Mouse (Mus musculus): Measurements from ENCODE around the gene Capn9. TPM values are rescaled to one million over a fixed set of nuclear protein-coding genes. Genes with fewer than 3 reads are reported as not detected.

Capn9 gene
- polyA plus RNA-seq (2012) = not detected in 2 replicates

DNA sequence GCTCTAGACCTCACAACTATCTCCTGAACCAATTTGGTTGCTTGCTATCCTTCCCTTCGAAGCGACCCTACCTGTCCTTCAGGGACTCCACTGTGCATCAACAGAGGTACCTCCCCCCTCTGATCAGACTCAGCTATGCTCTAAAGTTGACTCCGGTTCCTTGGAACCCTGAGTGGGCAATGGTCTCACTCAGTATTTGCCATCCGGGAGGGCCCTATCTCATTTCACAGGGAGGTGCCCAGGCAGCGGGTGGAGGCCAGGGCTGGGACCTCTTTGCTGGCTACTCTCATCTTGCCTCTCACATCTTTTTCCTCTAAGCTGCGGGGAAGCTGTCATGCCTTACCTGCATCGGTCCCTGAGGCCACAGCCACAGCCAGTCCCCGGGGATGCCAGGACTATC, at the start of gene Capn9:
Gene Capn9, plus strand, starts transcription at position 301 of the 400 bp plus-strand sequence.

DNA sequence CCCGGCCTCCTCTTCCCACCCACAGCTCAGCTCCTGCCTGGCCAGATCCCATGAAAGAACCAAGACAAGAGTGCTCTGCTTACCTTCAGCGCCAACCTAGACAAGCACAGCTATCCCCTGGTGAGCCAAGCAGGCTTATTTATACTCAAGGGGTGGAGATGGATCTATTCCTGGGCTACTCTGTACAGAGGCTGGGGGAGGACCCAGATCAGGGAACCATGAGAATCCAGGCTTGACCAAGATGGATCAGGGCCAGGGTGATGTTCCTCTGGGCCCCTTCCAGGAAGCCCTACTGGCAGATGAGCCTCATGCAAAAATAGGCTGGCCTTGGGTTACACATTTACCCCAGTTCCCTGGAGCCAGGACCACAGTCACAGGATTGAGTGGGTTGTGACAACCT, 6.3 kb upstream of the Capn9 start, which contains the start of gene Agt:
Gene Agt, minus strand, starts transcription at position 114 of the 400 bp plus-strand sequence.

DNA sequence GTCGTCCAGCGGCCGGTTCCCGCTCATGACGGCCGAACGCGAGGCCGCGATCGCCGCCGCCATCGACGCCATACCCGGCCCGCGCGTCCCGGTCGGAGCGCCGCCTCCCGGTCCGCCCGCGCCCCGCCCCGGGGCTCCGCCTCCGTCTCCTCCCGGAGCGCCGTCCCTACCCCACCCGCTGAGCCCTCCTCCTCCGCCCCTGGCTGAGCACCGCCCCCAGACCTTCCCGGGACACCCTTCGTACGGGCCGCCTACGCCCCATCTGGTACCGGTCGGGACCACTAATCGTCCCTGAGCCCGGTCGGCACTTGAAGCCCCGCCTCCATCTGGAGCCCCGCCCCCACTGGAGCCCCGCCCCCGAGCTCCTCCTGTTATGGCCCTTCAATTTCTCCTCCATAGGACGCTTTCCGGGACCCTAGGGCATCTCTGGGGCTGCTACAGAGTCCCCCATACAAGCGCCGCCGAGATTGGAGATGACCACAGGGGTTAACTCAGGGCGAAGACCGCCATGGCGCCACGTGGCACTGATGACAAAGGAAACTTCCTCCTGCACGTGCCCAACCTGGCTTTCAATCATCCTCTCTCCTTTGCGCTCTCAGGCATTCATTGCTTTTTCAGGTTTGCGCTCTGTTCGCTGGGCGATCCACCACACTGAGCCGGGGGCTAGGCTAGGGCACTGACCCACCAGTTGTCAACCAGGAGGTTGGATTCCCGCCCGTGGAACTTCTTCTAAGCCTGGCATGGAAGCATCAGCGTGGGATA, 87.4 kb downstream of the Capn9 start, which contains the start of gene 2310022B05Rik:
Gene 2310022B05Rik, minus strand, starts transcription at position 258 of the 762 bp plus-strand sequence.

Other genes starting within 250 kb of the Capn9 start
- 0.03 TPM in 1 of 2 replicates, not detected in the other for gene Pgbd5, start 136.5 kb upstream of the Capn9 start, polyA plus RNA-seq (2012)
- gene Cog2, start 55.3 kb upstream of the Capn9 start, polyA plus RNA-seq (2012) = 18.0 and 21.0 TPM in 2 replicates
- gene Agt, start 6.4 kb upstream of the Capn9 start, polyA plus RNA-seq (2012) = 0.03 TPM in 1 of 2 replicates, not detected in the other
- gene 2310022B05Rik, start 87.3 kb downstream of the Capn9 start, polyA plus RNA-seq (2012) = 14.1 and 16.9 TPM in 2 replicates
- gene Ttc13, start 145.9 kb downstream of the Capn9 start, polyA plus RNA-seq (2012) = 12.7 and 14.4 TPM in 2 replicates
- 9.0 and 13.0 TPM in 2 replicates for gene Arv1, start 146.0 kb downstream of the Capn9 start, polyA plus RNA-seq (2012)
- 0.04 TPM in 1 of 2 replicates, not detected in the other for gene Fam89a, start 175.7 kb downstream of the Capn9 start, polyA plus RNA-seq (2012)
- 0.03 TPM in 1 of 2 replicates, not detected in the other for gene Trim67, start 217.0 kb downstream of the Capn9 start, polyA plus RNA-seq (2012)

Measured in megakaryocyte-erythroid progenitor cell, adult 5 weeks (primary cell).